Mouse (Mus musculus) midbrain, embryonic 12.5 days (tissue): Measurements from ENCODE around the gene Btbd8. TPM values are rescaled to one million over a fixed set of nuclear protein-coding genes. Genes with fewer than 3 reads are reported as not detected.

Source experiments
- ATAC-seq: fragments of 200-750 bp; cut with Nextera tagmentation; 2 replicates; pipeline ENCODE4 v1.8.0; 2017; ENCODE audit warnings: low read depth, moderate TSS enrichment, moderate library complexity; ENCODE audit not compliant: low FRiP score
- H3K27ac ChIP-seq: fragments of 300-500 bp; sonication (generic); replicated peaks from 2 replicates; pipeline ENCODE4 v1.5.1; 2016; ENCODE audit warnings: mild to moderate bottlenecking
- H3K27me3 ChIP-seq: fragments of 300-500 bp; sonication (generic); 2 replicates; pipeline ENCODE4 v1.6.1; 2016; ENCODE audit warnings: mild to moderate bottlenecking
- H3K36me3 ChIP-seq: fragments of 300-500 bp; sonication (generic); 2 replicates; pipeline ENCODE4 v1.6.1; 2016
- H3K4me1 ChIP-seq: fragments of 300-500 bp; sonication (generic); 2 replicates; pipeline ENCODE4 v1.6.1; 2016
- H3K4me2 ChIP-seq: fragments of 300-500 bp; sonication (generic); replicated peaks from 2 replicates; pipeline ENCODE4 v1.6.1; 2016; ENCODE audit warnings: mild to moderate bottlenecking, moderate library complexity
- H3K4me3 ChIP-seq: fragments of 300-500 bp; sonication (generic); 2 replicates; pipeline ENCODE4 v1.5.1; 2016; ENCODE audit warnings: mild to moderate bottlenecking
- H3K9ac ChIP-seq: fragments of 300-500 bp; sonication (generic); replicated peaks from 2 replicates; pipeline ENCODE4 v1.6.1; 2016; ENCODE audit warnings: mild to moderate bottlenecking, moderate library complexity
- H3K9me3 ChIP-seq: fragments of 300-500 bp; sonication (generic); 2 replicates; pipeline ENCODE4 v1.6.1; 2016; ENCODE audit warnings: mild to moderate bottlenecking
- WGBS: fragments of 180-500 bp; shearing (Covaris S2); methylation state at CpG from one replicate; pipeline ENCODE4 v1.1.7; 2016; 5-methylcytosine and 5-hydroxymethylcytosine counted together
- polyA plus RNA-seq: library from polyadenylated mRNA; unstranded; fragments of >200 nt; fragmentation: Nextera tagmentation; extraction: Ambion mirVana; gene quantifications from 2 replicates; pipeline ENCODE4 v1.2.1, GENCODE M21; 2016

Btbd8 gene
- polyA plus RNA-seq, 1 experiment from 2014 or later: 11.6 TPM

GRCm38 (mm10) chr5:107524281-107524680 lies 86.5 kb downstream of the Btbd8 start:
- Histone ChIP-seq H3K4me2 (no peak overlapping the region), H3K4me3 (no peak overlapping the region), H3K36me3 (no peaks in the 10 kb centered on the region), H3K27ac (no peak overlapping the region), H3K9ac (no peak overlapping the region), H3K27me3 (no peaks in the 10 kb centered on the region), H3K9me3 (no peaks in the 10 kb centered on the region), H3K4me1 (no peaks in the 10 kb centered on the region)
- WGBS: 88% methylated on average over 10 of the region's 10 CpGs
- no peak for ATAC-seq

- 90% methylated on average over 3 of the region's 3 CpGs for WGBS
- no peak overlapping the region for H3K27ac ChIP-seq
- no peaks in the 10 kb centered on the region for H3K9me3 ChIP-seq
- ATAC-seq: no peak
- no peaks in the 10 kb centered on the region for H3K4me1 ChIP-seq
- H3K9ac ChIP-seq: no peak overlapping the region
- H3K36me3 ChIP-seq: no peaks in the 10 kb centered on the region
- H3K4me2 ChIP-seq: no peak overlapping the region
- no peak overlapping the region for H3K4me3 ChIP-seq
- H3K27me3 ChIP-seq: no peaks in the 10 kb centered on the region
Observed at GRCm38 (mm10) chr5:107528856-107529255, 91.1 kb downstream of the Btbd8 start.

DNA sequence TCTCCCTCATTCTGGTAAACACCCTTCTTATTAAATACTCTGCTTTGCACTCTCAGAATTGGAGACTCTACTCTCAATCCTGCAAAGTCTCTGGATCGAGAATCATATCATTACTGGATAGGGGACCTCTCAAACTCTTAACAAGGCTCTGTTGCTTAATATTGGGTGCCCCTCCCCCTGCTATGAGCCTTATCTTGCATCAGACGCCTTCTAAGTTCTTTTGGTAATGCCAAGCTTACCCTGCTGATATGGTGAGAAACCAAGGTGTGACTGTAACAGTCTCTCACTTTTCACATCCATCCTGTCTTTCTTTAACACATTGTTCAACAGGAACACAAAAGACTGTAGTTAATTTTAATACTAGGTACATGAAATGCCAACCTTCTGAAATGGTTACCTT lies 95.8 kb downstream of the Btbd8 start:
- H3K9ac ChIP-seq: no peak overlapping the region
- no peaks in the 10 kb centered on the region for H3K36me3 ChIP-seq
- no peaks in the 10 kb centered on the region for H3K9me3 ChIP-seq
- 67% methylated on average over 2 of the region's 2 CpGs for WGBS
- no peaks in the 10 kb centered on the region for H3K4me1 ChIP-seq
- no peak overlapping the region for H3K27ac ChIP-seq
- H3K27me3 ChIP-seq: no peaks in the 10 kb centered on the region
- ATAC-seq: no peak
- H3K4me3 ChIP-seq: no peak overlapping the region
- H3K4me2 ChIP-seq: no peak overlapping the region

GRCm38 (mm10) chr5:107534581-107534980 lies 96.8 kb downstream of the Btbd8 start, which contains the start of gene 1700028K03Rik:
TSS of gene 1700028K03Rik (plus strand) at chr5:107534709.
- no peaks in the 10 kb centered on the region for H3K27me3 ChIP-seq
- H3K27ac ChIP-seq: no peak within 1 kb of the TSS
- WGBS: 77% methylated on average over 15 of the region's 15 CpGs
- H3K9me3 ChIP-seq: no peaks in the 10 kb centered on the region
- H3K4me2 ChIP-seq: no peak within 1 kb of the TSS
- no peaks in the 10 kb centered on the region for H3K36me3 ChIP-seq
- H3K9ac ChIP-seq: no peak within 1 kb of the TSS
- no peak for ATAC-seq
- no peaks in the 10 kb centered on the region for H3K4me1 ChIP-seq
- no peak within 1 kb of the TSS for H3K4me3 ChIP-seq

DNA sequence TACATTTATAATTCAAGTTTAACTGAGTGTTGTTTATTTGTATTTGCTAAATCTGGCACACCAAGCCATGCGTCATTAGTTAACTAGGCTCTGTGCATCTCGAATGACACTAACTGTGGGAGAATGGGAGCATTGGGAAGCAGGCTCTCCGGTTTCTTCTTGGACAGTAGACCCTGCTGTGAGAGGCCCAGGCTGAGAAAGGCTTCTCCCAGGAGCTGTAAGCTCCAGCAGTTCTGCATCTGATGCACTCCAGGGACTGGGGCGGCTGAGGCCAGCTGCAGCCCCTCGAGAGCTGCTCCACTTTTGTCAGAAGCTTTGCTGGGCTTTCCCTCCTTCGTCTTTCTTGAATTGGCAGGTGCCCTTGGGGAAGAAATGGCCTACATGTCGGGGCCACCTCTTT lies 103.9 kb downstream of the Btbd8 start:
- 23% methylated on average over 7 of the region's 7 CpGs for WGBS
- no peaks in the 10 kb centered on the region for H3K27me3 ChIP-seq
- no peaks in the 10 kb centered on the region for H3K4me1 ChIP-seq
- no peak overlapping the region for H3K9ac ChIP-seq
- no peak overlapping the region for H3K4me3 ChIP-seq
- H3K9me3 ChIP-seq: no peaks in the 10 kb centered on the region
- no peak for ATAC-seq
- no peak overlapping the region for H3K27ac ChIP-seq
- no peaks in the 10 kb centered on the region for H3K36me3 ChIP-seq
- H3K4me2 ChIP-seq: no peak overlapping the region

DNA sequence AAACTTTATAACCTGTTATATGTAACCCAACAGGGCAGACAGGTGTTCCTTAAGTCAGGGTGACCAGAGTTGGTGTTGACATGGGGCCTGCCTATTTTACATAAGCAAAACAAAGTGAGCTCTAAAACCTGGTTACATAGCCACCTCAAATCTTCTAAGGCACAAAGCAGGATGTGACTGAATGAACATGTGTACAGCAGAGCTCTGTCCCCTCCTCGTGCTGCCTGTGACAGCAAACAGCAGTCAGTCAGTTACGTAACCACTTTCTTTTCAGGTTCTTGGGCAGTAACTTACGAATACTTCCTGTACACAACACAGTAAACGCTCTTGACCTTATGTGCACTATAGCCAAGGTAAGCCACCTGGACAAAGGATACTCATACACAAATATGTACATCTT lies 108.1 kb downstream of the Btbd8 start:
- no peak overlapping the region for H3K9ac ChIP-seq
- no peak overlapping the region for H3K4me3 ChIP-seq
- H3K27me3 ChIP-seq: no peaks in the 10 kb centered on the region
- no peaks in the 10 kb centered on the region for H3K9me3 ChIP-seq
- H3K4me1 ChIP-seq: no peaks in the 10 kb centered on the region
- ATAC-seq: no peak
- peaks cover 9% of the 10 kb centered on the region; the same call in 1 of the 2 replicates for H3K36me3 ChIP-seq
- no peak overlapping the region for H3K27ac ChIP-seq
- 89% methylated on average over 4 of the region's 4 CpGs for WGBS
- H3K4me2 ChIP-seq: no peak overlapping the region

- Histone ChIP-seq H3K4me2 (no peak overlapping the region), H3K9ac (no peak overlapping the region), H3K4me3 (no peak overlapping the region), H3K4me1 (no peaks in the 10 kb centered on the region), H3K27me3 (no peaks in the 10 kb centered on the region), H3K9me3 (no peaks in the 10 kb centered on the region), H3K36me3 (peaks cover 16% of the 10 kb centered on the region; the same call in 1 of the 2 replicates), H3K27ac (no peak overlapping the region)
- no peak for ATAC-seq
- 86% methylated on average over 3 of the region's 3 CpGs for WGBS
Observed at GRCm38 (mm10) chr5:107547955-107548354, 110.2 kb downstream of the Btbd8 start.

DNA sequence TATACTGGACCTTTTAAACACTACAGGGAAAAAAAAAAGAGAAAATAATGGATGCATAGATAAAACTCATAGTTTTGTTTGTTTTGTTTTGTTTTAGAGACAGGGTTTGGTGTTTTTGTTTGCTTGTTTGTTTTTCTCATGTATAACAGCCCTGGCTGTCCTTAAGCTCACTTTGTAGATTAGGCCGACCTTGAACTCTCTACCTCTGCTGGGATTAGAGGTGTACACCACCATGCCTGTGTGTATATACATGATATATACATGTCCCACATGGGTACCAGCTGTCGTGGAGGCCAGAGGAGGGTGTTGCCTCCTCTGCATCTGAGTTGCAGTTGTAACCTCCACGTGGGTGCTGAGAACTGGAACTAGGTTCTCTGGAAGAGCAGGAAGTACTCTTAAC lies 110.6 kb downstream of the Btbd8 start:
- H3K9me3 ChIP-seq: no peaks in the 10 kb centered on the region
- no peak overlapping the region for H3K9ac ChIP-seq
- peaks cover 16% of the 10 kb centered on the region; the same call in 1 of the 2 replicates for H3K36me3 ChIP-seq
- H3K4me2 ChIP-seq: no peak overlapping the region
- 91% methylated on average over 3 of the region's 3 CpGs for WGBS
- no peaks in the 10 kb centered on the region for H3K4me1 ChIP-seq
- no peak for ATAC-seq
- no peaks in the 10 kb centered on the region for H3K27me3 ChIP-seq
- H3K4me3 ChIP-seq: no peak overlapping the region
- H3K27ac ChIP-seq: no peak overlapping the region

- no peak overlapping the region for H3K4me3 ChIP-seq
Observed at GRCm38 (mm10) chr5:107554336-107554735, 116.5 kb downstream of the Btbd8 start.

DNA sequence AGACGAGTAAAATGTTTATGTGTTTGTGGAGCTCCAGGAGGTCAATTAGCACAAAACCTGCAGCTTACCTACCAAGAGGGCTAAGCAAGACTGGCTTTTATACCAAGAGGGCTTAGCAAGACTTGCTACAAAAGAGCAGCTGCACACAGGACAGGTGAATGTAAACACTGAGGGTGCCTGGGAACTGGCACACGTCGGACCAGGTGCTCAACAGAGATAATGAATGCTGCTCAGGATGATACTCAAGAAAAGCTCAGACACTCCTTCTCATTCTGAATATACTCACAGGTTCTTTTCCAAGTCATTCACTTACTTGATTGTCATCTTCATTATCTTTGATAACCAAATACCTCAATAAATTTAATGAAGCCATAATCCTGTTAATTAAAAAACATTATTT lies 119.2 kb downstream of the Btbd8 start:
- WGBS: 89% methylated on average over 3 of the region's 3 CpGs
- H3K36me3 ChIP-seq: peaks cover 31% of the 10 kb centered on the region
- no peaks in the 10 kb centered on the region for H3K9me3 ChIP-seq
- H3K9ac ChIP-seq: no peak overlapping the region
- no peaks in the 10 kb centered on the region for H3K27me3 ChIP-seq
- H3K4me1 ChIP-seq: no peaks in the 10 kb centered on the region
- no peak for ATAC-seq
- no peak overlapping the region for H3K4me2 ChIP-seq
- H3K4me3 ChIP-seq: no peak overlapping the region
- no peak overlapping the region for H3K27ac ChIP-seq

More at GRCm38 (mm10) chr5:107554336-107554735, 116.5 kb downstream of the Btbd8 start:
- Histone ChIP-seq H3K4me1 (no peaks in the 10 kb centered on the region), H3K27ac (no peak overlapping the region), H3K9ac (no peak overlapping the region), H3K27me3 (no peaks in the 10 kb centered on the region), H3K4me2 (no peak overlapping the region), H3K9me3 (no peaks in the 10 kb centered on the region), H3K36me3 (peaks cover 23% of the 10 kb centered on the region)
- no peak for ATAC-seq
- 95% methylated on average over 5 of the region's 5 CpGs for WGBS

Other genes with a start within 250 kb of the Btbd8 start
- gene Tgfbr3, start 148.4 kb upstream of the Btbd8 start, polyA plus RNA-seq: 7.8 and 10.3 TPM in 2 replicates
- gene Brdt, start 106.8 kb upstream of the Btbd8 start, polyA plus RNA-seq: 1.3 and 2.4 TPM in 2 replicates
- gene Ephx4, start 35.3 kb upstream of the Btbd8 start, polyA plus RNA-seq: 0.83 and 0.84 TPM in 2 replicates
- not detected in 2 replicates for gene Lpcat2b, start 6.4 kb upstream of the Btbd8 start, polyA plus RNA-seq
- 0.27 and 0.56 TPM in 2 replicates for gene Gm42669, start 69.6 kb downstream of the Btbd8 start, polyA plus RNA-seq
- 0.17 and 0.25 TPM in 2 replicates for gene 1700028K03Rik, start 96.7 kb downstream of the Btbd8 start, polyA plus RNA-seq
- 19.1 and 21.5 TPM in 2 replicates for gene Rpap2, start 159.4 kb downstream of the Btbd8 start, polyA plus RNA-seq
- 33.4 and 37.7 TPM in 2 replicates for gene Glmn, start 159.9 kb downstream of the Btbd8 start, polyA plus RNA-seq